Mouse (Mus musculus): ENCODE data around the gene Ppfibp2. TPM values are rescaled to one million over a fixed set of nuclear protein-coding genes. Genes with fewer than 3 reads are reported as not detected.

Gene Ppfibp2
- polyA plus RNA-seq, 1 experiment: 12.8 TPM

DNA sequence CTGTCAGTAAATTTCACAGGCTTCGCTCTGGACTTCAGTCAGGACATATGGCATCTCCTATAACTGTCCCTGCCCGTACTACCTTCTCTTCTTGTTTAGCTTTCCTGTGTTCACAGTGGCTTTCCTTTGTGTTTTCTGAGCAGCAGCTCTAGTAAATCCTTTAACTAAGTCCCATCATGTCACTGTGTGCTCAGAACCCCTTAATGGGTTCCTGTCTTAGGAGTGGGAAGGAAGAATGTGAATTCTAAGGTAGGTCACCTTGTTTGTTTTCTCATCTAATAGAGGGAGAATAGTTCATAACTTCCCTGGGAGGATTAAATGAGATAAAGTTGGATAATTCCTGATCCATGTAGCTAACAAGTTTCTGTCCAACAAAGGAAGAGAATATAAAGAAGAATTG, 30.1 kb downstream of the Ppfibp2 start, which contains the start of gene 5330417H12Rik:
Gene 5330417H12Rik (minus strand): TSS at position 101 of the 400 bp plus-strand sequence.
- no peak for DNase-seq
- no peak within 1 kb of the TSS for H3K27ac ChIP-seq (ENCODE audit: insufficient read depth, low read depth, low read length)
- H3K36me3 ChIP-seq (ENCODE audit: control insufficient read depth, insufficient read depth, low read length): no peaks in the 10 kb centered on the region
- no peak for TF ChIP-seq POLR2A (IDR thresholded peaks at IDR 0.05; ENCODE audit: low read depth, low read length)
- no peak for TF ChIP-seq CTCF (conservative IDR thresholded peaks at IDR 0.05; ENCODE audit: insufficient read depth, insufficient read length, low read depth, low read length)
- no peaks in the 10 kb centered on the region for H3K27me3 ChIP-seq (replicated peaks; ENCODE audit: control insufficient read depth, insufficient read depth, low read length)
- 85% methylated on average over 2 of the region's 2 CpGs for WGBS
- H3K4me3 ChIP-seq (ENCODE audit: insufficient read depth, low read depth, low read length): no peak within 1 kb of the TSS
- no peaks in the 10 kb centered on the region for H3K4me1 ChIP-seq (ENCODE audit: control insufficient read depth, insufficient read depth, low read length)

GRCm38 (mm10) chr7:107625781-107626180, 30.8 kb downstream of the Ppfibp2 start:
- no peak for DNase-seq
- 80% methylated on average over 6 of the region's 6 CpGs for WGBS

GRCm38 (mm10) chr7:107628383-107628782, 33.4 kb downstream of the Ppfibp2 start:
- H3K27ac ChIP-seq (ENCODE audit: insufficient read depth, low read depth, low read length): no peak overlapping the region
- no peak overlapping the region for H3K4me3 ChIP-seq (ENCODE audit: insufficient read depth, low read depth, low read length)
- H3K36me3 ChIP-seq (ENCODE audit: control insufficient read depth, insufficient read depth, low read length): no peaks in the 10 kb centered on the region
- no peaks in the 10 kb centered on the region for H3K4me1 ChIP-seq (ENCODE audit: control insufficient read depth, insufficient read depth, low read length)
- TF ChIP-seq CTCF (conservative IDR thresholded peaks at IDR 0.05; ENCODE audit: insufficient read depth, insufficient read length, low read depth, low read length) (no peak), POLR2A (IDR thresholded peaks at IDR 0.05; ENCODE audit: low read depth, low read length) (no peak)
- DNase-seq: no peak
- no peaks in the 10 kb centered on the region for H3K27me3 ChIP-seq (replicated peaks; ENCODE audit: control insufficient read depth, insufficient read depth, low read length)

More at GRCm38 (mm10) chr7:107625781-107626180, 30.8 kb downstream of the Ppfibp2 start:
- Histone ChIP-seq H3K36me3 (ENCODE audit: control insufficient read depth, insufficient read depth, low read length) (no peaks in the 10 kb centered on the region), H3K4me3 (ENCODE audit: insufficient read depth, low read depth, low read length) (no peak overlapping the region), H3K27me3 (replicated peaks; ENCODE audit: control insufficient read depth, insufficient read depth, low read length) (no peaks in the 10 kb centered on the region), H3K27ac (ENCODE audit: insufficient read depth, low read depth, low read length) (no peak overlapping the region), H3K4me1 (ENCODE audit: control insufficient read depth, insufficient read depth, low read length) (no peaks in the 10 kb centered on the region)
- no peak for TF ChIP-seq POLR2A (IDR thresholded peaks at IDR 0.05; ENCODE audit: low read depth, low read length)
- TF ChIP-seq CTCF (conservative IDR thresholded peaks at IDR 0.05; ENCODE audit: insufficient read depth, insufficient read length, low read depth, low read length): no peak

GRCm38 (mm10) chr7:107633201-107633600, 38.2 kb downstream of the Ppfibp2 start:
- TF ChIP-seq POLR2A (IDR thresholded peaks at IDR 0.05; ENCODE audit: low read depth, low read length) (no peak), CTCF (conservative IDR thresholded peaks at IDR 0.05; ENCODE audit: insufficient read depth, insufficient read length, low read depth, low read length) (no peak)
- Histone ChIP-seq H3K4me1 (ENCODE audit: control insufficient read depth, insufficient read depth, low read length) (no peaks in the 10 kb centered on the region), H3K27me3 (replicated peaks; ENCODE audit: control insufficient read depth, insufficient read depth, low read length) (no peaks in the 10 kb centered on the region), H3K27ac (ENCODE audit: insufficient read depth, low read depth, low read length) (no peak overlapping the region), H3K4me3 (ENCODE audit: insufficient read depth, low read depth, low read length) (no peak overlapping the region), H3K36me3 (ENCODE audit: control insufficient read depth, insufficient read depth, low read length) (no peaks in the 10 kb centered on the region)
- 81% methylated on average over 4 of the region's 4 CpGs for WGBS
- no peak for DNase-seq

DNA sequence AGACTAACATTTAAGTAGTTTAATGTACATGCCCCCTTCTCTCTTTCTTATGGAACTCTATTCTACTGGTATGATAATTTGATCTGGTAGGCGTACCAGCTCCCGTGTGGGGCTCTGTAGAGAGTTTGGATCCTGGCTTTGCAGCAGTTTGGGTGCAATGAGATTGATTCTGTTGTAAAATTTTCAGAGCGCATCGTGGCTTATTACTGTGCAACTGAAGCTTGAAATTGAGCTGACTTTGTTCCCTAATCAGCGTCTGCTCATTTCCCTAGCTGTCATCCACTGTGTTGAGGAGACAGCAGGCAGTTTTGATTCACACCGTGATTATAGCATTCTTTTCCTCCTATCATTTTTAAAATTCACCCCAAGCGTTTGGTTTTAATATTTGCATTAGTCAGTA, 42.4 kb downstream of the Ppfibp2 start:
- 65% methylated on average over 7 of the region's 7 CpGs for WGBS
- TF ChIP-seq POLR2A (IDR thresholded peaks at IDR 0.05; ENCODE audit: low read depth, low read length) (no peak), CTCF (conservative IDR thresholded peaks at IDR 0.05; ENCODE audit: insufficient read depth, insufficient read length, low read depth, low read length) (no peak)

DNA sequence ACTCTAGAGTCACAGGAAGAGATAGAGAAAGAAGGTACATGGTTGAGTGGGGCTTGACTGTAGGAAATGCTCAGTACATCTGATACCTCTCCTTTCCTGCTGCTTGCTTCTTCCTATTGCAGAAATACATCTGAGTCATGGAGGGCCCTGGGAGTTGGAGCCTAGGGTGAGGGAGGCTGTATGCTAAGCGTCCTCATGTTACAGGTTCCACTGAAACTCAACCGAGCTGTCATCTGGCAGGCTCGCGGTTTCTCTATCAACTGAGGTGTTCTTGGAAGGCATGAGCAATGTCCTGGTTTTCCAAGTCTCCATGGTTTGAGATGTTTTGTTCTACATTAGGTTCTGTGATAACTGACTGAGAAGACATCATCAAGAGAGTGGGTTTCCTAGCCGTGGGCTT, 43.0 kb downstream of the Ppfibp2 start:
- TF ChIP-seq POLR2A (IDR thresholded peaks at IDR 0.05; ENCODE audit: low read depth, low read length) (no peak), CTCF (conservative IDR thresholded peaks at IDR 0.05; ENCODE audit: insufficient read depth, insufficient read length, low read depth, low read length) (no peak)
- no peak overlapping the region for H3K27ac ChIP-seq (ENCODE audit: insufficient read depth, low read depth, low read length)
- no peak for DNase-seq
- no peaks in the 10 kb centered on the region for H3K36me3 ChIP-seq (ENCODE audit: control insufficient read depth, insufficient read depth, low read length)
- H3K27me3 ChIP-seq (replicated peaks; ENCODE audit: control insufficient read depth, insufficient read depth, low read length): no peaks in the 10 kb centered on the region
- H3K4me1 ChIP-seq (ENCODE audit: control insufficient read depth, insufficient read depth, low read length): no peaks in the 10 kb centered on the region
- no peak overlapping the region for H3K4me3 ChIP-seq (ENCODE audit: insufficient read depth, low read depth, low read length)
- 71% methylated on average over 5 of the region's 5 CpGs for WGBS

More for the DNA sequence above, 42.4 kb downstream of the Ppfibp2 start:
- H3K27ac ChIP-seq (ENCODE audit: insufficient read depth, low read depth, low read length): no peak overlapping the region
- no peaks in the 10 kb centered on the region for H3K36me3 ChIP-seq (ENCODE audit: control insufficient read depth, insufficient read depth, low read length)
- no peak overlapping the region for H3K4me3 ChIP-seq (ENCODE audit: insufficient read depth, low read depth, low read length)
- DNase-seq: no peak
- H3K4me1 ChIP-seq (ENCODE audit: control insufficient read depth, insufficient read depth, low read length): no peaks in the 10 kb centered on the region
- no peaks in the 10 kb centered on the region for H3K27me3 ChIP-seq (replicated peaks; ENCODE audit: control insufficient read depth, insufficient read depth, low read length)

GRCm38 (mm10) chr7:107642586-107643275, 47.7 kb downstream of the Ppfibp2 start:
- 69% methylated on average over 7 of the region's 7 CpGs for WGBS
- DNase-seq: no peak
- Histone ChIP-seq H3K27me3 (replicated peaks; ENCODE audit: control insufficient read depth, insufficient read depth, low read length) (no peaks in the 10 kb centered on the region), H3K4me1 (ENCODE audit: control insufficient read depth, insufficient read depth, low read length) (no peaks in the 10 kb centered on the region), H3K4me3 (ENCODE audit: insufficient read depth, low read depth, low read length) (no peak overlapping the region), H3K27ac (ENCODE audit: insufficient read depth, low read depth, low read length) (no peak overlapping the region), H3K36me3 (ENCODE audit: control insufficient read depth, insufficient read depth, low read length) (no peaks in the 10 kb centered on the region)
- TF ChIP-seq CTCF (conservative IDR thresholded peaks at IDR 0.05; ENCODE audit: insufficient read depth, insufficient read length, low read depth, low read length): no peak
- no peak for TF ChIP-seq POLR2A (IDR thresholded peaks at IDR 0.05; ENCODE audit: low read depth, low read length)
